Mouse (Mus musculus): ENCODE data around the gene Nkd2.

GRCm38 (mm10) chr13:73771131-73771530 lies 76.3 kb downstream of the Nkd2 start:
- TF ChIP-seq CTCF (IDR thresholded peaks at IDR 0.05; ENCODE audit: low read depth, low read length), result no peak
- no peak for TF ChIP-seq POLR2A (IDR thresholded peaks at IDR 0.05; ENCODE audit: insufficient read depth, low read length)
- TF ChIP-seq EP300 (IDR thresholded peaks at IDR 0.05; ENCODE audit: insufficient read depth, low read depth, low read length), result no peak
